Mouse (Mus musculus): Measurements from ENCODE around the gene Gys1.

Gene Gys1

DNA sequence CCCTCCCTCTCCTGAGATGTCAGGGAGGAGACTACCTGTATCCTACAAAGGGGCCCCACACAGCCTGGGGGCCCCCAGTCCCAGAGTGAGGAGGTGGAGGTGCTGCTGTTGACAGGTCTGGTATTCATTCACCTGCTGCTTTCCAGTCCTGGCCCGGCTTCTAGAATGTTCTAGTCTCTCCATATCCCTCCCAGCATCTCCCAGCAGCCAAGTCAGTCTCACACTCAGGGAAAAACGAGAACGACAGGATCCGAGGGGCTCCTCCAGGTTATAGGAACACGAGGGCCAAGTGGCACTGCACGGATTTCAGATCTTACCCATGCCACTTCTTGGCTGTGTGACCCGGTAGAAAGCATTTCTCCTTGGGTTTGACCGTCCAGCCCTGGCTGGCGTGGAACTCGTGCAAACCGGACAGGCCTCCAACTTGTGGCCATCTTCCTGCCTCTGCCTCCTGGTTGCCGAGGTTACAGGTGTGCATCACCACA, 19.9 kb upstream of the Gys1 start:
- DNase-seq (ENCODE audit: low read depth, low spot score): no peak

DNA sequence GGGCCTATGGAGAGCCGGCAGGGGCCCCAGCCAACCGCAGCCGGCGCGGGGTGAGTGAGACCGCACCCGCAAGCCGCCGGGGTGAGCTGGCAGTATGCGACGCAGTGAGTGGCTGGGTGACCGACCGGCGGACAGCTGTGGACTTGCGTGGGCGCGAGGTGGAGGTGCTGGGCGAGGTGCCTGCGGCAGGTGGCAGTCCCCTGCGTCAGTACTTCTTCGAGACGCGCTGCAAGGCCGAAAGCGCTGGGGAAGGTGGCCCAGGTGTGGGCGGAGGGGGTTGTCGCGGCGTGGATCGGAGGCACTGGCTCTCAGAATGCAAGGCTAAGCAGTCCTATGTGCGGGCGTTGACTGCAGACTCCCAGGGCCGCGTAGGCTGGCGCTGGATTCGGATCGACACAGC, 19.0 kb upstream of the Gys1 start:
- DNase-seq (ENCODE audit: low read depth, low spot score): no peak

DNA sequence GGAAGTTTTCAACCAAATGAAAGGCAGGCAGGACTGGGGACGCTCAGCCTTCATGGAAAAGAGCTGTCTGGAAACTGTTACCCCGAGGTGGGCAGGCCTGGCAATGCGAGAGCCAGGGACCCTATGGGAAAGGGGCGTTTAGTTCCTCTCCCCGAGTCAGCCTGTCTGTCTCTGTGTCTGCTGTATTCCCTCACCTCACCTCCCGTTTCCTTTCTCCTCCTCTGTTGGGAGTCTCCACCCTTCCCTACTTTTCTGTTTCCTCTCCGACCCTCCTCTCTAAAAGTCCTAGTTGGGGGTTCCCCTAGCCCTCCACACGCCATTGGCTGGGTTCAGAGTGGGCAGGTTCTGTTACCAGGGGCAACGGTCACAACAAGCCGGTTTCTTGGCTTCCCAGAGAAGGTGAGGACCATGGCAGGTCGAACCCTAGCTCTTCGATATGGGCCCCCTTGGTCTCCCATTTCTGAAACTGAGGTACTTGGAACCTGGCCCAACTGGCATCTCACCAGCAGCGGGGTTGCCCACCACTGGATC, 16.6 kb upstream of the Gys1 start:
- no peak for DNase-seq (ENCODE audit: low read depth, low spot score)

DNA sequence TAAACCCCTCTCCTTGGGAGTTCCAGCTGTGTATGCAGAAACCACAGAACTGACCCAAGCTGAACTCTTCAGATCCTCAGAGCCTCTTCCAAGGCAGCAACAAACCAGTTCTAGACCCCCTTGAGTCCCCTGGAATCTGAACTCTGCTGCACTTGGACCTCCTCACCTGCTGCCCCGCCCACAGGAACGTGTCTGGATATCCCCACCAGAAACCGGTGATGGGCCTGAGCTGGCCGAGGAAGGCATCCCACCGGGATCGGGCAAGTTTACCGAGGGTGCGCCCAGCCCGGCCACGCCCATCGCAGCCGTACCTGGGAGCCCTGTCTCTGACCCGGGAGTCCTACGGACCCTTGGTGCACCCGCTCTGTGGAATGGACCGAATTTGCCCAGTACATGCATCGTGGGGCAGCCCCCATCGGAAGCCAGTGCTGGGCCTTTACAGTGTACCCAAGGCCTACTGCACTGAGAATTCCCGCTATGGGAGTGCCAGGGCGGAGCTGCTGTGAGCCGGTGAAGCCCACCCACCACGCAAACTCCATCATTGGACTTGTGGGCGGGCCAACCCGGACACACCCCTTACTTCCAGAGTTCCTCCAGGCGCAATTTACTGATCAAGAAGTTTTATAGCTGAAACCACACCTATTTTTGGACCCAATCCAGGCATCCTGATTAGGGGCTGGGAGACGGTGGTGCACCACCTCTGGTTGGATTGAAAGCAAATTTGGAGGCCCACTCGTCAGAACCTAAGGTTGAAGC, 14.6 kb upstream of the Gys1 start:
- DNase-seq (ENCODE audit: low read depth, low spot score): no peak

DNA sequence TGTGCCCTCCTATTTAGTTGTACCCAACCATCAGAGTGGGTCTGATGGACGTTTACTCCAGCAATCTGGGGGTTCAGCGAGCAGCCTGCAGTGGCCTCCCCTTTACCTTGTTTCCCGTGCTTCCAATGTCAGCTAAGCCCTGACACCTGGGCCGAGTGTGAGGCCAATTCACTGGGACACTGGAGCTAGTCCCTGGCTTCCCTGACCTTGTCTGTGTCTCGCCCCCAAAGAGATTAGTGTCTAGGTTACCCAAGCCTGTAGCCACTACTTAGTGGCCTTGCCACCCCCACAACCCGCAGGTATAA, 14.1 kb upstream of the Gys1 start, which contains the start of gene Lhb:
Gene Lhb, plus strand, starts transcription at position 206 of the 305 bp plus-strand sequence.
- no peak for DNase-seq (ENCODE audit: low read depth, low spot score)

DNA sequence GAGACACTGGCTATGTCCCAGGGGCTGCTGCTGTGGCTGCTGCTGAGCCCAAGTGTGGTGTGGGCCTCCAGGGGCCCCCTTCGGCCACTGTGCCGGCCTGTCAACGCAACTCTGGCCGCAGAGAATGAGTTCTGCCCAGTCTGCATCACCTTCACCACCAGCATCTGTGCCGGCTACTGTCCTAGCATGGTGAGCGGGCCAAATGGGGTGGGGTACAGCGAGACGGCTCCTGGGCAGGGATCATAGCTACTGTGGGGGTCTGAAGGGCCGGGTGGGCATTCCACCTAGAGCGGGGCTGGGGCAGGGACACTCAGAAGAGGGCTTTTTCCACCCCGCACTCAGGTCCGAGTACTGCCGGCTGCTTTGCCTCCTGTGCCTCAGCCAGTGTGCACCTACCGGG, 13.4 kb upstream of the Gys1 start:
- no peak for DNase-seq (ENCODE audit: low read depth, low spot score)

DNA sequence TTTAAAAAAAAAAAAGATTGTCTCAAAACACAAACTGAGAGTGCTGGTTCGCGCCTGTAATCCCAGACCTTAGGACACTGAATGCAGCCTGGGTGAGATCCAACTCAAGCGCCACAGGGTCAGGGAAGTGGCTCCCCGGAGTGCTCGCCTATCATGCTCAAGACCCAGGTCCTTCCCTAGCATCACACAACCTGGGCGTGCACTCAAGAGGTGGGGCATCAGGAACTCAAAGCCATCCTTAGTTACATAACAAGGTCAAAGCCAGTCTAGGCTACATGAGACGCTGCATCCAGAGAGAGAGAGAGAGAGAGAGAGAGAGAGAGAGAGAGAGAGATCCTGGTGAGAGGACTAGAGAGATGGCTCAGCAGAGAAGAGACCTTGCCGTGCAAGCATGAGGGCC, 8.1 kb upstream of the Gys1 start:
- DNase-seq (ENCODE audit: low read depth, low spot score): no peak

DNA sequence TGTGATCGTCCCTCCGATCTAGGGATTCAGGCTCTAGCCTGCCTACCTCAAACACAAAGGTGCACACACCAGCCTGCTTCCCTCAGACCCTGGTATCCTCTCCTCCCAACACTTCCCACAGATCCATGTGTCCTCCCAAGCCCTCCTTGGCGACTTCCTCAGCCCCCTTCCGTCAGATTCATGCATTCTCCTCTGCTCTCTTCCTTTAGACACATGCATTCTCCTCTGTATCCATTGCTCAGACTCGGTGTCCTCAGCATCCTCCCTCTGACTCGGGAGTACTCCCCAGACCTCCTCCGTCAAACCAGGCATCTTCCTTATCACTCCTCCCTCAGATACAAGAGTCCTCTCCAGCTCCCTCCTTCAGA, 825 bp upstream of the Gys1 start:
- no peak for DNase-seq (ENCODE audit: low read depth, low spot score)

DNA sequence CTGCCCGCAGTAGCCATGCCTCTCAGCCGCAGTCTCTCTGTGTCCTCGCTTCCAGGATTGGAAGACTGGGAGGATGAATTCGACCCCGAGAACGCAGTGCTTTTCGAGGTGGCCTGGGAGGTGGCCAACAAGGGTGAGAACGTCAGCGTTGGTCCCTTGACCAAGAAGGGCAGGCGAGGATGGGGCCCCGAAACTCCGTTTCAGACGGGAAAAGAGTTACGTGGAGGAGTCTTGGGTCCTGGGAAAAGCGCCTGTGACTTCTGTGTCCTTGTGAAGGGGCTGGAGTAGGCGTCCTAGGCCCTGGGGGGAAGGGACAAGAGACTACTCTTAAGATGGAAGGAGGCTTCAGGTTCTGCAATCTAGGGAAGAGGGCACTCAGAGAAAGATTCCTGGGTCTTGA, 394 bp downstream of the Gys1 start:
- no peak for DNase-seq (ENCODE audit: low read depth, low spot score)

DNA sequence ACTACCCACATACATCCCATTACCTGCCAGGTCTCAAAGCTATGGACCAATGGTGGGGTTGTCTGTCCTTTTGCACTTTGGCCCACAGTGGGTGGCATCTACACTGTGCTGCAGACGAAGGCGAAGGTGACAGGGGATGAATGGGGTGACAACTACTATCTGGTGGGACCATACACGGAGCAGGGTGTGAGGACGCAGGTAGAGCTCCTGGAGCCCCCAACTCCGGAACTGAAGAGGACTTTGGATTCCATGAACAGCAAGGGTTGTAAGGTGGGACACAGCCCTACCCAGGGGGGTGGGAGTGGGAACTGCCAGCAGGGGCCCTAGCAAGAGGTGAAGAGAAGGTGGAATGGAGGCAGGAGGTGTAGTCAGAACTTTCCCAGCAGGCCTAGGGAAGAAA, 1.8 kb downstream of the Gys1 start:
- DNase-seq (ENCODE audit: low read depth, low spot score): no peak

DNA sequence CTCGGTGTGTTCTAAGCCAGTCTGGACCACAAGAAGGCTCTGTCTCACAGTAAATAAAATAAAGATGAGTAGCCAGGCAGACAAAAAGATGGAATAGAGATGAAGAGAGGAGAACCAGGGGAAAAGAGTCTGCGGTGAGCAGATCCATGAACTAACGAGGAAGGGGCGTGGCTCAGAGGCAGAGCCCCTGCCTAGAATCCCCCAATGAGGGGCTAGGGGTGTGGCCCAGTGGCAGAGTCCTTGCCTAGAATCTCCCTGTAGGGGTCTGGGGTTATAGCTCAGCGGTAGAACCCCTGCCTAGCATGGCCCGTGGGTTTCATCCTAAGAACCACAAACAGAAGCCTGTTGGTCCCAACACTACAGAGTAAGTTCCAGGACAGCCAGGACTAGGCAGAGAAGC, 2.4 kb downstream of the Gys1 start:
- DNase-seq (ENCODE audit: low read depth, low spot score): no peak

DNA sequence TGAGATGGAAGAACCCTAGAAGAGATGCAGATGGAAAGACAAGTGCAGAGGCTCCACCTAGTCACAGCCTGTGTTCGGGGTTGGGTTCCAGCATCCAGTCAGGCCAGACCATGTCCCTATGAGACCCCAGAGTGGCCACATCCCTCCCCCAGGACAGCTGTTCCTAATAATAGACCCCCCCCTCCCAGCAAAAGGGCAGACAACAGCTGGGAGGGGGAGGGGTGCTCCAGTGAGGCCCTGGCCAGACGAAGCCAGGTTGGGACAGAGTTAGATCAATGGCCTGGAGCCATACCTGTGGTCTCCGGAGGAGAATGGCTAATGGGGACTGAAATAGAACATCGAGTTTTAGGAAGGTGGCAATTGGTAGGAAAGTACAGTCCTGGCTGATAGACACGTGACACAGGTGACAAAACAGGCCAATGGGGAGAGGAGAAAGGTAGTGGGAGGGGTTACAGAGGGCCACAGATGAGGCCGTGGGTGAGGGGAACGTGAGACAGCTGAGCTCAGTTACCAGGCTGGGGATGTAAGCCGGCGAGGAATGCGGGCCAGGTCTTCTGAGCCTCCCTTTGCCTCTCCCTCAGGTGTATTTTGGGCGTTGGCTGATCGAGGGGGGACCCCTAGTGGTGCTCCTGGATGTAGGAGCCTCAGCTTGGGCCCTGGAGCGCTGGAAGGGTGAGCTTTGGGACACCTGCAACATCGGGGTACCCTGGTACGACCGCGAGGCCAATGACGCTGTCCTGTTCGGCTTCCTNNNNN, 3.1 kb downstream of the Gys1 start, which contains the start of gene Ruvbl2:
Gene Ruvbl2, minus strand, starts transcription at position 576 of the 756 bp plus-strand sequence.
- DNase-seq (ENCODE audit: low read depth, low spot score): no peak

- no peak for DNase-seq (ENCODE audit: low read depth, low spot score)
Measured at GRCm38 (mm10) chr7:45443526-45444420, 9.1 kb downstream of the Gys1 start.

GRCm38 (mm10) chr7:45446589-45446988, 11.9 kb downstream of the Gys1 start:
- no peak for DNase-seq (ENCODE audit: low read depth, low spot score)

DNA sequence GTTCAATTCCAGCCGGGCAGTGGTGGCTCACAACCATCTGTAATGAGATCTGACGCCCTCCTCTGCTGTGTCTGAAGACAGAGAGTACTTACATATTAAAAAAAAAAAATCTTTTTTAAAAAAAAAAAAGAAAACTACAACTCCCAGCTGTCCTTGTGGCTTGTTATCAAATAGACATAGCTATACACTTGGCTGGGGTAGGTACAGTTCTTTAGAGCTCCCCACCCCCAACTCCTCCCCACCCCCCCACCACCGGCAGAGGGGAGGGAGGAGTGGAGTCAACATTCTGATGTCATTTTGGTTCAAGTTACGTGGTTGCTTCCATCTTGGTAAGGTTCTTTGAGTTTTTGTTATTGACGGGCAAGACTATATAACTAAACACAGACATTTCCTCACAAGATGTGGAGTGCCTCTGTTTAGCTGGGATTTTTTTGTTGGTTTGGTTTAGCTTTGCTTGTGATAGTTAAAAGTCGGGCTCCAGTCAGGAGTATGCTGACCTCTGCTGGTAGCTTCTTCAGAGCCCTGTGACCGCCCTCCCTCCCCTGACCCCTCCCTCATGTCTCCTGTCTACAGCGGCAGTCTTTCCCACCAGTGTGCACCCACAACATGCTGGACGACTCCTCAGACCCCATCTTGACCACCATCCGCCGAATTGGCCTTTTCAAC, 12.8 kb downstream of the Gys1 start:
- DNase-seq (ENCODE audit: low read depth, low spot score): no peak

- no peak for DNase-seq (ENCODE audit: low read depth, low spot score)
Measured at GRCm38 (mm10) chr7:45449974-45450373, 15.3 kb downstream of the Gys1 start.

GRCm38 (mm10) chr7:45451344-45451982, 16.8 kb downstream of the Gys1 start:
- DNase-seq (ENCODE audit: low read depth, low spot score): peak; percentile 72

- no peak for DNase-seq (ENCODE audit: low read depth, low spot score)
Measured at GRCm38 (mm10) chr7:45454971-45455370, 20.3 kb downstream of the Gys1 start.

DNA sequence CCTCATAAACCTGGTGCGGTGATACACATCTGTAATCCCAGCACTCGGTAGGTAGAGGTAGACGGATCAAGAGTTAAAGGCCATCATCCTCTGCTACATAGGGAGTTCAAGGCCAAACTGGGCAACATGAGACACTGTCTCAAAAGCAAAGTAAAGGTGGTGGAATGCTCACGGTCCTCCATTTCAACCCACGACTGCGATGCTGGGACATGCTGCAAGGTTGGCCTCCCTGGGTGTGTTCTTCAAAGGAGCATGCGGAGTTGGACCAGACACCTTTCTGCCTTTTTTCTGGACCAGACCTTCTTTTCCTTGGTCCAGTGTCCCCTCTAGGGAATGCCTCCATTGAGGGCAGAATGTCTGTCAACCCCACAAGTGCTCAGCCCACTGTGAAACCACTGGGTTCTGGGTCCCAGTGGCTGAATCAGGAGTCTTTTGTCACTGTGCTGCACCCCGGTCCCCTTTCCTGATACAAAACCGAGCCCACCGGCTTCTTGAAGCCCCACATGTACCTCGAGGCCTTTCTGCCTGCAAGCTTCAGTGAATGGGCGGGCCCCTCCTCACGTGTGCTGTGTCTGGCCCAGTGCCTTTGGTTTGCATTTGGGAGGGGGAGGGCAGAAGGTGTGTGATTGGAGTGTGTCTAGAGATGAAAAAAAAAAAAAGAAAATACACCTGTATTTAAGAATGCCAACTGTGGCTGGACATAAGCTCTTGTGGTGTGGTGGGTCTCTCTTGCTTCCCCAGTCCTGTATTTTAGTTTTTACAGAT, 21.5 kb downstream of the Gys1 start:
- no peak for DNase-seq (ENCODE audit: low read depth, low spot score)

DNA sequence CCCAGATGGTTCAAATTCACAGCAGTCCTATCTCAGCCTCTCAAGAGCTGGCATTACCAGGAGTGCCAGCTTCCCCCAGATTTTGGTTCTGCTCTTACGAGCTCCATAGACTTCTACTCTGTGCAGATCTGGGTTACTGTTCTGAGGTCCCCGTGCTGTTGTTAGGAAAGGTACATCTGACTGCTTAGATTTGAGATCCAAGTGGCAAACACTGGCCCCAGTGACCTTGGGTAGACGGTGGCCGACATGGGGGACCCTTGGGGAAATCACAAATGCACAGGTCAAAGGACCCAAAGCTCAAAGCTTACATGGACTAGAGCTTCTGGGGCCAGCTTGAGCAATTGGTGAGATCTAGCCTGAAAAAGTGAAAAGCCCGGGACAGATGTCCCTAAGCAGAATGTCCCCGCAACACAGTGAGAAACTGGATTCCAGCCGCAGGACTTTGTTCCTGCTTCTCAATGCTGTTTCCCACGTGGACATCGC, 22.1 kb downstream of the Gys1 start:
- no peak for DNase-seq (ENCODE audit: low read depth, low spot score)

Data from telencephalon, adult 2 months (tissue).